Mouse (Mus musculus) macrophage (primary cell): ENCODE measurements at regions not wholly inside any gene's neighbourhood (a gene's known extent, or its start where the extent isn't known, plus 50 kb on each side); places are given as distances from the start of the nearest gene placed in this dataset.

ENCODE experiments used
- H3K27ac ChIP-seq: fragments of 350-480 bp; formaldehyde crosslinking; 2 replicates; pipeline ENCODE4 v1.9.0; 2021
- H3K36me3 ChIP-seq: fragments of 350-480 bp; formaldehyde crosslinking; 2 replicates; pipeline ENCODE4 v1.9.0; 2021; ENCODE audit errors: inconsistent target
- H3K4me3 ChIP-seq: fragments of 350-480 bp; formaldehyde crosslinking; 2 replicates; pipeline ENCODE4 v1.9.0; 2021; ENCODE audit errors: inconsistent target
- H3K79me2 ChIP-seq: fragments of 350-480 bp; formaldehyde crosslinking; 2 replicates; pipeline ENCODE4 v1.9.0; 2021; ENCODE audit errors: inconsistent target
- WGBS: methylation state at CpG from one replicate; pipeline ENCODE4 v1.1.7; 2026; ENCODE audit warnings: inconsistent platforms; ENCODE audit not compliant: missing documents; 5-methylcytosine and 5-hydroxymethylcytosine counted together

- 83% methylated on average over 4 of the region's 4 CpGs for WGBS
- H3K4me3 ChIP-seq, result no peak overlapping the region
- no peak overlapping the region for H3K27ac ChIP-seq
Measured at GRCm38 (mm10) chr4:84126400-84126799, 548.7 kb downstream of the Bnc2 start.

GRCm38 (mm10) chr4:84127380-84127779 is 547.7 kb downstream of the Bnc2 start:
- Histone ChIP-seq H3K79me2 (no peaks in the 10 kb centered on the region), H3K36me3 (no peaks in the 10 kb centered on the region), H3K4me3 (no peak overlapping the region), H3K27ac (no peak overlapping the region)
- WGBS, result 92% methylated on average over 2 of the region's 2 CpGs

More at GRCm38 (mm10) chr4:84126400-84126799, 548.7 kb downstream of the Bnc2 start:
- Histone ChIP-seq H3K36me3 (no peaks in the 10 kb centered on the region), H3K79me2 (no peaks in the 10 kb centered on the region)

GRCm38 (mm10) chr4:84130840-84131547 is 544.1 kb downstream of the Bnc2 start:
- Histone ChIP-seq H3K79me2 (no peaks in the 10 kb centered on the region), H3K27ac (no peak overlapping the region), H3K4me3 (no peak overlapping the region), H3K36me3 (no peaks in the 10 kb centered on the region)
- 58% methylated on average over 7 of the region's 7 CpGs for WGBS

GRCm38 (mm10) chr4:84135740-84136139 is 539.3 kb downstream of the Bnc2 start:
- no peak overlapping the region for H3K4me3 ChIP-seq
- H3K27ac ChIP-seq, result no peak overlapping the region
- WGBS, result 88% methylated on average over 10 of the region's 10 CpGs
- no peaks in the 10 kb centered on the region for H3K36me3 ChIP-seq
- H3K79me2 ChIP-seq, result no peaks in the 10 kb centered on the region

GRCm38 (mm10) chr4:84137171-84137919 is 537.7 kb downstream of the Bnc2 start:
- Histone ChIP-seq H3K79me2 (no peaks in the 10 kb centered on the region), H3K27ac (no peak overlapping the region), H3K4me3 (no peak overlapping the region), H3K36me3 (no peaks in the 10 kb centered on the region)
- 89% methylated on average over 13 of the region's 14 CpGs for WGBS

- Histone ChIP-seq H3K27ac (no peak overlapping the region), H3K36me3 (no peaks in the 10 kb centered on the region), H3K79me2 (no peaks in the 10 kb centered on the region), H3K4me3 (no peak overlapping the region)
- WGBS, result 70% methylated on average over 13 of the region's 13 CpGs
Measured at GRCm38 (mm10) chr4:84149149-84150050, 525.7 kb downstream of the Bnc2 start.

- Histone ChIP-seq H3K4me3 (no peak overlapping the region), H3K27ac (no peak overlapping the region), H3K79me2 (no peaks in the 10 kb centered on the region), H3K36me3 (no peaks in the 10 kb centered on the region)
- WGBS, result 82% methylated on average over 3 of the region's 3 CpGs
Measured at GRCm38 (mm10) chr4:84150698-84151097, 524.4 kb downstream of the Bnc2 start.

GRCm38 (mm10) chr4:84151247-84151646 is 523.8 kb downstream of the Bnc2 start:
- Histone ChIP-seq H3K79me2 (no peaks in the 10 kb centered on the region), H3K4me3 (no peak overlapping the region), H3K27ac (no peak overlapping the region), H3K36me3 (no peaks in the 10 kb centered on the region)
- WGBS, result 90% methylated on average over 9 of the region's 9 CpGs

GRCm38 (mm10) chr4:84151971-84152450 is 523.1 kb downstream of the Bnc2 start:
- Histone ChIP-seq H3K36me3 (no peaks in the 10 kb centered on the region), H3K4me3 (no peak overlapping the region), H3K79me2 (no peaks in the 10 kb centered on the region), H3K27ac (no peak overlapping the region)
- 83% methylated on average over 6 of the region's 6 CpGs for WGBS

GRCm38 (mm10) chr4:84153571-84153970 is 521.5 kb downstream of the Bnc2 start:
- 94% methylated on average over 9 of the region's 9 CpGs for WGBS
- no peak overlapping the region for H3K27ac ChIP-seq
- no peak overlapping the region for H3K4me3 ChIP-seq
- H3K36me3 ChIP-seq, result no peaks in the 10 kb centered on the region
- H3K79me2 ChIP-seq, result no peaks in the 10 kb centered on the region

- Histone ChIP-seq H3K4me3 (no peak overlapping the region), H3K36me3 (no peaks in the 10 kb centered on the region), H3K27ac (no peak overlapping the region), H3K79me2 (no peaks in the 10 kb centered on the region)
- 91% methylated on average over 5 of the region's 5 CpGs for WGBS
Measured at GRCm38 (mm10) chr4:84157911-84158647, 517.0 kb downstream of the Bnc2 start.

GRCm38 (mm10) chr4:84163362-84163761 is 511.7 kb downstream of the Bnc2 start:
- H3K36me3 ChIP-seq, result no peaks in the 10 kb centered on the region
- 92% methylated on average over 6 of the region's 6 CpGs for WGBS
- H3K4me3 ChIP-seq, result no peak overlapping the region
- H3K79me2 ChIP-seq, result no peaks in the 10 kb centered on the region
- no peak overlapping the region for H3K27ac ChIP-seq

GRCm38 (mm10) chr4:84165256-84165655 is 509.8 kb downstream of the Bnc2 start:
- Histone ChIP-seq H3K36me3 (no peaks in the 10 kb centered on the region), H3K79me2 (no peaks in the 10 kb centered on the region), H3K4me3 (no peak overlapping the region), H3K27ac (no peak overlapping the region)
- WGBS, result 22% methylated on average over 3 of the region's 3 CpGs

GRCm38 (mm10) chr4:84172841-84173240 is 502.2 kb downstream of the Bnc2 start:
- no peaks in the 10 kb centered on the region for H3K79me2 ChIP-seq
- WGBS, result 86% methylated on average over 6 of the region's 6 CpGs

More at GRCm38 (mm10) chr4:84172841-84173240, 502.2 kb downstream of the Bnc2 start:
- Histone ChIP-seq H3K27ac (no peak overlapping the region), H3K36me3 (no peaks in the 10 kb centered on the region), H3K4me3 (no peak overlapping the region)
